Mouse (Mus musculus) gonadal fat pad, adult 2 months (tissue): ENCODE measurements at regions not wholly inside any gene's neighbourhood (a gene's known extent, or its start where the extent isn't known, plus 50 kb on each side); places are given as distances from the start of the nearest gene placed in this dataset.
"Not testable (repeated sequence)": the region's sequence is repeated elsewhere in the genome, so short reads cannot be mapped to it uniquely, and the experiment has no call there.

Experiments
- DNase-seq: peaks from one replicate; pipeline ENCODE4 v3.0.0-alpha.2; 2012; ENCODE audit warnings: low read depth

GRCm38 (mm10) chr6:47679946-47680345, 84.8 kb upstream of the Ezh2 start:
- DNase-seq = not testable (repeated sequence)

- not testable (repeated sequence) for DNase-seq
These were observed 77.6 kb upstream of the Ezh2 start for GRCm38 (mm10) chr6:47672741-47673140.

- not testable (repeated sequence) for DNase-seq
These were observed 57.7 kb upstream of the Ezh2 start for GRCm38 (mm10) chr6:47652880-47653279.

- not testable (repeated sequence) for DNase-seq
These were observed 56.2 kb upstream of the Ezh2 start for GRCm38 (mm10) chr6:47651385-47651718.

- DNase-seq = peak; percentile 41
These were observed 55.6 kb upstream of the Ezh2 start for GRCm38 (mm10) chr6:47650463-47651384.

- no peak for DNase-seq
These were observed 54.8 kb upstream of the Ezh2 start for GRCm38 (mm10) chr6:47649961-47650360.

GRCm38 (mm10) chr6:47649451-47649931, 54.4 kb upstream of the Ezh2 start:
- no peak for DNase-seq

- DNase-seq = no peak
These were observed 53.8 kb upstream of the Ezh2 start for GRCm38 (mm10) chr6:47648899-47649298.

- DNase-seq = no peak
These were observed 53.2 kb upstream of the Ezh2 start for GRCm38 (mm10) chr6:47648316-47648715.

- no peak for DNase-seq
These were observed 52.7 kb upstream of the Ezh2 start for GRCm38 (mm10) chr6:47647876-47648275.

- DNase-seq = no peak
These were observed 51.8 kb upstream of the Ezh2 start for GRCm38 (mm10) chr6:47646731-47647567.

GRCm38 (mm10) chr6:47646022-47646421, 50.9 kb upstream of the Ezh2 start:
- DNase-seq = no peak
